Mouse (Mus musculus): ENCODE data around the gene Dnhd1. TPM values are rescaled to one million over a fixed set of nuclear protein-coding genes. Genes with fewer than 3 reads are reported as not detected.

Gene Dnhd1
- total RNA-seq (2015) (1.0 and 1.6 TPM in 2 replicates), total RNA-seq (2017) (0.17 and 0.27 TPM in 2 replicates)

GRCm38 (mm10) chr7:105650639-105651435 is at the start of gene Dnhd1:
TSS of gene Dnhd1 (plus strand) at chr7:105650827.
- ATAC-seq (replicated peaks; ENCODE audit: poor library complexity), result peak; percentile 97

GRCm38 (mm10) chr7:105602860-105603623 is 47.6 kb upstream of the Dnhd1 start:
- peak; percentile 97 for ATAC-seq (replicated peaks; ENCODE audit: poor library complexity)

DNA sequence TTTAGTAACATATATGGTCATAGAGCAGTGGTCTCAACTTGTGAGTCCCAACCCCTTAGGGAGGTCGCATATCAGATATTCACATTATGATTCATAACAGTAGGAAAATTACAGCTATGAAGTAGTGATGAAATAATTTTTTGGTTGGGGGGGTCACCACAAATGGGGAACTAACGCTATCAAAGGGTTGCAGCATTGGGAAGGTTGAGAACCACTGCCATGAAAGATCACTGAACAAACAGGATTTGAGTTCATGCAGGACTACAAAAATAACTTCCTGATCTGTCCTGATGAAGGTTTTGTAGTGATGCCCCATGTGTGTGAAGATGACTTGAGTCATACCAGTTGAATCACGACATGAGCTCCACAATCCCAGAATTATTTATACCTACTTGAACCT is 42.2 kb upstream of the Dnhd1 start:
- peak; percentile 76 for ATAC-seq (replicated peaks; ENCODE audit: poor library complexity)

DNA sequence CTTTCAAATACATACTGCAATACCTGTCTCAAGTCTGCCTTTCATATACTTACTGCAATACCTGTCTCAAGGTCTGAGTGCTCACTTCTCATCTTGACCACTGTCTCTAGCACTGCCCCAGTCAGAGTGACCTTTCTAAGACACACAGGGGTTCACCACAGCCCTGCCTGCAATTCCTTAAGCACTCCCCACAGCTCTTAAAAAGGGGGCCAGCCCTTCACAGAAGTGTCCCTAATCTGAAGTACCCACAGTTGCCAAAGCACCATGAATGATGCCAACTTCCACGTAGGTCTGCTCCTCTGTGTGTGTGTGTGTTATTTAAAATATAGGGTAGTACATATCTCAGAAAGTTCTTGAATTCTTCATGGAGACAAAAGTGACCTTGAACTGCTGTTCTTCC is 38.9 kb upstream of the Dnhd1 start:
- ATAC-seq (replicated peaks; ENCODE audit: poor library complexity), result no peak

GRCm38 (mm10) chr7:105614400-105614799 is 36.2 kb upstream of the Dnhd1 start:
- no peak for ATAC-seq (replicated peaks; ENCODE audit: poor library complexity)

DNA sequence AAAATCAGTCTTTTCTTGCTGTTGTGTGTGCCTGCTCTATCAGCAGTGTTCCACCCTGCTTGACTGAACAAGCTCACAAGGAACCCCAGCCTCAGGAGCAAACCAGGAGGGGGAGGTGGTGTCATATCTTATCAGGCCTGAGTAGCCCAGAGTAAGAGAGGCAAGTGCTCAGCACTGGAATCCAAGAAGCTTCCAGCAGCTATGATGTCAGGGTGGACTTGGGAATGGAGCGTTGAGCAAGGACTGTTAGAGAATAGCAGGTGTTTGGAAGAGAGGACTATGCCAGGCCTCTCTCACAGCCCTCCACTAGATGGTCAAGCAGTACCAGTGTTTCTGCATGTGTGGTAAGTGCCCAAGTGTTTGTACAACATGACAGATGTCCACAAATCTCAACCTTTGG is 34.9 kb upstream of the Dnhd1 start:
- no peak for ATAC-seq (replicated peaks; ENCODE audit: poor library complexity)

- 0 out of 2 replicates have a peak, but pooled peaks have one; percentile 5 for ATAC-seq (replicated peaks; ENCODE audit: poor library complexity)
These were observed 34.1 kb upstream of the Dnhd1 start for GRCm38 (mm10) chr7:105616561-105616960.

GRCm38 (mm10) chr7:105617810-105618209 is 32.8 kb upstream of the Dnhd1 start:
- ATAC-seq (replicated peaks; ENCODE audit: poor library complexity), result no peak

GRCm38 (mm10) chr7:105619701-105620100 is 30.9 kb upstream of the Dnhd1 start:
- no peak for ATAC-seq (replicated peaks; ENCODE audit: poor library complexity)

GRCm38 (mm10) chr7:105621053-105621452 is 29.6 kb upstream of the Dnhd1 start:
- no peak for ATAC-seq (replicated peaks; ENCODE audit: poor library complexity)

DNA sequence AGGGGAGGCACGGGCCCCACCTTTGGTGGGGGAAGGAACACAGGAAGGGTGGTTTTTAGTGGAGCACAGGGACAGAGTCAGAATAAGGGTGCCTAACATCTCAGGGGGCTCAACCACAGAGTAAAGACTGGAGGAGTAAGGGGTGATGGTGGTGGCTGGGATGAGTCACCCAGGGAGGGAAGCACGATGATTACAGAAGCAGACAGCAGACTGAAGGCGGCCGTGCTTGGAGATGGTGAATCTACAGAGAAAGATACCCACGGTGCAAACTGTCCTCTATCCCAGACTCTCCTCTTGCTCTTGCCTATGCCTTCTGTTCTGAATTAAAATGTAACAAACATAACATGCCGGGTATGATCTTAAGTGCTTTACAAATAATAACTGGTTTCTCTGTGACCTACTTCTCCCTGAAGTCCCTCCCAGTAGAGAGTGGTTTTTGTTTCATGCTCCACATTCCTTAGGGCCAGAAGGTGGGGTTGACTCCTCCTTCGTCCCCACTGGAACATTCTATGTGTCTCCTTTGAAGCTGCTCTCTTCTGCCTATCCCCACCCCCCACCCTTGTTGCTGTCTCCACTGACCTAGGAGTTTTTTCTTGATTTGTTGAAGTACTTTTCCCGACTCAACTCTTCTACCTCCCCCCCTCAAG is 28.9 kb upstream of the Dnhd1 start:
- no peak for ATAC-seq (replicated peaks; ENCODE audit: poor library complexity)

- ATAC-seq (replicated peaks; ENCODE audit: poor library complexity), result no peak
These were observed 25.2 kb upstream of the Dnhd1 start for GRCm38 (mm10) chr7:105625397-105625796.

DNA sequence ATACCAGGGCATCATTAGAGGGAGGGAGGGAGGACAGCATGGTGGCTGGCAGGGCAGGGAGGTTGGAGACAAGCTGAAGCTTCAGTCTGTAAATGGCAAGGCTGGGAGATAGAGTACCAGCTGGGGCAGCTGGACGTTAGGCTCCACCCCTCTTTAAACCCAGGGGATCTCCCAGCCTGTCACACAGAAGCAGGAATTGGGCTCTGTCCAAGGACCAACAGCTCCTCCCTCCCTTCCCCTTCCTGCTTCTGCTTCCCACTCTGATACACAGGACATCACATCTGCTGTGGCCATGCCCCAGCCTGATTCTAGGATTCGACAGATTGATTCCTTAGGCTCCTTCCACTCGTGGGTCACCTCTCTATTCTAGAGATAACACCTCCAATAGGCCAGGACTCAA is 22.0 kb upstream of the Dnhd1 start:
- ATAC-seq (replicated peaks; ENCODE audit: poor library complexity), result peak; percentile 40

- no peak for ATAC-seq (replicated peaks; ENCODE audit: poor library complexity)
These were observed 18.1 kb upstream of the Dnhd1 start for GRCm38 (mm10) chr7:105632551-105632972.

DNA sequence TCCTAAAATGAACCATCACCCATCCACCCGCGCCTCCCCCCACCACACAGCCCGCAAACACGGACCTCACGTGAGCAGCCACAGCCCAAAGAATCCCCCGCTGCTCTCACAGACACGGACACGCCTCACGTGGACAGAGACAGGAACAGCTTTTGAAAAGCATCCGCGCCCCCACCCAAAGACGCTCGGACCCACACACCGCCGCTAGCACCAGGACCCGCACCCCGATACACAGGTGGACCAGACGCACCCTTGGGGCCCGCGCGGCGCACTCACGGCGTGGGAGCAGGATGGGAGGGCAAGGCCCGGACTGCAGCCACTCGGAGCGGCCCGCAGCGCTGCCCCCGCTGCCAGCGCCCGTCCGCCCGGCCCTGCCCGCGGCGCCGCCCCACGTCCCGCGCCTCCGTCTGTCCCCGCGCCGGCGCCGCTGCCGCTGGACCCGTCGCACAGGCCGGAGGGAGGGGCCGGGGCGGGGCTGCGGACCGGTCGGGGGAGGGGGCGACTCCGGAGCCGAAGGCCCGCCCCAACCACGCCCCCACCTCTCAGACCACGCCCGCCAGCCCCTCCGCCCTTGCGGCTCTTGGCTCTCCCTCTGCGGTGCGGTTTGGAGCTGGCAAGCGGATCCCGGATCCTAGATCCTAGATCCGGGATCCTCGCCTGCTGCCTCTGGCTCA is 17.4 kb upstream of the Dnhd1 start, which contains the start of gene Trim3:
TSS of gene Trim3 (minus strand) at position 445 of the 674 bp plus-strand sequence.
- ATAC-seq (replicated peaks; ENCODE audit: poor library complexity), result peak; percentile 74

DNA sequence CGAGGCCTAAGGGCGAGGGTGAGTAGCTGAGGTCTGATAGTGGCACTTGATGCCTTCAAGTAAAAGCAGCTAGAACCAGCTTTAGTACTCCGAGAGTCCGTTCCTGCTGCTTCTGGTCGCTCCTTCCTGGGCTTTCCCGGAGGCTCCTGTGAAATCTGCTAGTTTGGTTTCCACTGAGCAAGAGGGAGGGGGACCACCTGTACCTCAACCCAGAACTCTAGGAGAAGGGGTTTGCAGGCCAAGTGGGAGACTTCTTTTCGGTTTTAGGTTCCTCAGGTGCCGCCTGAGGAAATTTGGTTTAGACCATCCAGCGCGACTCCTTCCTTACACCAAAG is 16.9 kb upstream of the Dnhd1 start:
- ATAC-seq (replicated peaks; ENCODE audit: poor library complexity), result peak; percentile 5; the same call in 1 of the 2 replicates

GRCm38 (mm10) chr7:105634272-105634920 is 16.2 kb upstream of the Dnhd1 start:
- ATAC-seq (replicated peaks; ENCODE audit: poor library complexity), result peak; percentile 10

- ATAC-seq (replicated peaks; ENCODE audit: poor library complexity), result no peak
These were observed 14.9 kb upstream of the Dnhd1 start for GRCm38 (mm10) chr7:105635726-105636125.

GRCm38 (mm10) chr7:105638776-105639175 is 11.9 kb upstream of the Dnhd1 start:
- no peak for ATAC-seq (replicated peaks; ENCODE audit: poor library complexity)

GRCm38 (mm10) chr7:105639304-105639703 is 11.3 kb upstream of the Dnhd1 start:
- ATAC-seq (replicated peaks; ENCODE audit: poor library complexity), result no peak

Measured in megakaryocyte progenitor cell, adult 5-6 weeks (primary cell).